Mouse (Mus musculus): ENCODE results near the gene Ythdf1.

- TF ChIP-seq GATA1 (IDR thresholded peaks at IDR 0.05; ENCODE audit: borderline replicate concordance, low read length) (no peak), FLI1 (IDR thresholded peaks at IDR 0.05; ENCODE audit: low read length) (no peak)
These were observed 30.8 kb downstream of the Ythdf1 start for GRCm38 (mm10) chr2:180889921-180890280.

Data from megakaryocyte, embryonic 14.5 days (primary cell).